8 mouse cellular contexts compared by ENCODE assay signal in the genomic region with DNA sequence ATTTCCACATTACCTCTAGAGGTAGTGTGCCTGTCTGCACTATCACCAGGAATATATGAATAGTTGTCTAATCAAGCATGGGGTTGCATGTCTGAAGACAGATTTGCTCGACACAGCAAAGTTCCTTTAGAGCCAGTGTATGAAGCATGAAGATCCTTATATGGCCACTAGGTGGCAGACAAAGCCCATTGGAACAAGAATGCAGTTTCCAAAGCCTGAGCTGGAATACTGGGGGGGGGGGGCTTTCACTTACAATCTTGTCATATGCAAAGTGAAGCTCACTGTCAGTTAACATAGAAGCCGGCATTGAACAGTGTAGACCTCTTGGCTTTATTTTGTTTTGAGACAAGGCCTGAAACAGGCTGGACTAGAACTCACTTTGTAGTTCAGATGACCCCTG. TPM values are rescaled to one million over a fixed set of nuclear protein-coding genes. Genes with fewer than 3 reads are reported as not detected.
DNase-seq lines count a peak whose midpoint lies in the region; ATAC-seq and TF ChIP-seq lines count a peak whose summit lies in the region.

No protein-coding gene starts in this region.

- 2% methylated on average over 2 of the region's 2 CpGs for WGBS in forebrain, embryonic 14.5 days
- 3% methylated on average over 2 of the region's 2 CpGs for WGBS in intestine, postnatal 0 days

- ATAC-seq in forebrain, embryonic 14.5 days = peak; percentile 71
- ATAC-seq in intestine, postnatal 0 days = no peak

- peaks cover 3% of the 10 kb centered on the region; the same call in 1 of the 2 replicates for H3K4me1 ChIP-seq in forebrain, embryonic 14.5 days (ENCODE audit: control insufficient read depth, insufficient read depth, low read length)
- no peaks in the 10 kb centered on the region for H3K4me1 ChIP-seq in intestine, postnatal 0 days (replicated peaks; ENCODE audit: control insufficient read depth, insufficient read depth, low read length)

- no peak overlapping the region for H3K9ac ChIP-seq in forebrain, embryonic 14.5 days (ENCODE audit: low read length)
- H3K9ac ChIP-seq in intestine, postnatal 0 days (ENCODE audit: low read depth, low read length) = no peak overlapping the region

- H3K27ac ChIP-seq in forebrain, embryonic 14.5 days (ENCODE audit: low read depth, low read length) = no peak overlapping the region
- H3K27ac ChIP-seq in intestine, postnatal 0 days (ENCODE audit: low read depth, low read length) = no peak overlapping the region

- H3K4me3 ChIP-seq in forebrain, embryonic 14.5 days (ENCODE audit: low read depth, low read length) = no peak overlapping the region
- H3K4me3 ChIP-seq in intestine, postnatal 0 days (ENCODE audit: low read depth, low read length) = no peak overlapping the region

- no peak overlapping the region for H3K4me2 ChIP-seq in forebrain, embryonic 14.5 days (ENCODE audit: low read length)
- no peak overlapping the region for H3K4me2 ChIP-seq in intestine, postnatal 0 days (replicated peaks; ENCODE audit: low read depth)

- peak; percentile 89 for TF ChIP-seq CTCF in intestine, postnatal 0 days (IDR thresholded peaks at IDR 0.05; ENCODE audit: low read depth)

- H3K9me3 ChIP-seq in forebrain, embryonic 14.5 days (replicated peaks; ENCODE audit: control insufficient read depth, low read length) = no peaks in the 10 kb centered on the region
- H3K9me3 ChIP-seq in intestine, postnatal 0 days (ENCODE audit: control insufficient read depth) = no peaks in the 10 kb centered on the region

- H3K27me3 ChIP-seq in forebrain, embryonic 14.5 days (replicated peaks; ENCODE audit: control insufficient read depth, insufficient read depth, low read length) = no peaks in the 10 kb centered on the region
- no peaks in the 10 kb centered on the region for H3K27me3 ChIP-seq in intestine, postnatal 0 days (replicated peaks; ENCODE audit: control insufficient read depth, insufficient read depth, low read length)

- peak; percentile 48 for DNase-seq in adrenal gland, postnatal 10 days
- no peak for DNase-seq in adrenal gland, postnatal 4 days (ENCODE audit: low spot score in 2 of 2)
- peak; percentile 82 for DNase-seq in 3T3-L1 (ENCODE audit: low read depth, low spot score)
- peak; percentile 36 for DNase-seq in brain, embryonic 18.5 days (ENCODE audit: low read depth, low spot score)
- peak; percentile 87 for DNase-seq in forebrain, embryonic 14.5 days (ENCODE audit: low spot score)
- peak; percentile 72 for DNase-seq in lung, postnatal 10 days
- peak; percentile 83 for DNase-seq in retina, postnatal 1 day

- no peaks in the 10 kb centered on the region for H3K36me3 ChIP-seq in forebrain, embryonic 14.5 days (ENCODE audit: control insufficient read depth, insufficient read depth, low read length)
- H3K36me3 ChIP-seq in intestine, postnatal 0 days (ENCODE audit: control insufficient read depth, insufficient read depth) = no peaks in the 10 kb centered on the region

RNA-seq across cellular contexts. Expression of gene Fam209, which starts 5.5 kb away (rescaled TPM):
- under 1 TPM; 0.39 to 0.45 TPM for total RNA-seq in adrenal gland, postnatal 10 days (2021)
- under 1 TPM in 1 of 2 experiments, not detected in 1; 0.92 TPM for total RNA-seq in adrenal gland, postnatal 4 days (2021)
- 0.44 and 0.67 TPM in 2 replicates for polyA plus RNA-seq in forebrain, embryonic 14.5 days (2014; fragmentation: Nextera tagmentation; extraction: Ambion mirVana)
- not detected in 2 replicates for polyA plus RNA-seq in intestine, postnatal 0 days (2015; fragmentation: Nextera tagmentation; extraction: Ambion mirVana)

RNA-seq across cellular contexts. Expression of gene Gcnt7, which starts 19.5 kb away (rescaled TPM):
- not detected for total RNA-seq in adrenal gland, postnatal 10 days (2021)
- not detected for total RNA-seq in adrenal gland, postnatal 4 days (2021)
- polyA plus RNA-seq in forebrain, embryonic 14.5 days (2014; fragmentation: Nextera tagmentation; extraction: Ambion mirVana) = 0.28 and 0.58 TPM in 2 replicates
- polyA plus RNA-seq in intestine, postnatal 0 days (2015; fragmentation: Nextera tagmentation; extraction: Ambion mirVana) = 0.17 and 0.51 TPM in 2 replicates

RNA-seq across cellular contexts. Expression of gene Rtf2, which starts 37.5 kb away (rescaled TPM):
- total RNA-seq in adrenal gland, postnatal 10 days (2021) = 10 to 100 TPM; 69.2 to 71.5 TPM
- 10 to 100 TPM; 73.0 to 73.2 TPM for total RNA-seq in adrenal gland, postnatal 4 days (2021)
- polyA plus RNA-seq in forebrain, embryonic 14.5 days (2014; fragmentation: Nextera tagmentation; extraction: Ambion mirVana) = 106 and 107 TPM in 2 replicates
- polyA plus RNA-seq in intestine, postnatal 0 days (2015; fragmentation: Nextera tagmentation; extraction: Ambion mirVana) = 75.3 and 82.5 TPM in 2 replicates

Comparison
In these comparisons a context has a peak if more than half of its experiments do, and no peak if none do; other contexts are left out.
1. DNase-seq: peak in adrenal gland, postnatal 10 days (single experiment), 3T3-L1 (single experiment), brain, embryonic 18.5 days (single experiment), forebrain, embryonic 14.5 days (single experiment), lung, postnatal 10 days (single experiment) and retina, postnatal 1 day (single experiment); none in adrenal gland, postnatal 4 days (0 of 2).